Mouse (Mus musculus): ENCODE measurements around the gene Gtsf1. TPM values are rescaled to one million over a fixed set of nuclear protein-coding genes. Genes with fewer than 3 reads are reported as not detected.
"Not testable (repeated sequence)": the region's sequence is repeated elsewhere in the genome, so short reads cannot be mapped to it uniquely, and the experiment has no call there.

Gene Gtsf1
- total and polyA plus RNA-seq, 2 experiments from 2014 or later = not detected

DNA sequence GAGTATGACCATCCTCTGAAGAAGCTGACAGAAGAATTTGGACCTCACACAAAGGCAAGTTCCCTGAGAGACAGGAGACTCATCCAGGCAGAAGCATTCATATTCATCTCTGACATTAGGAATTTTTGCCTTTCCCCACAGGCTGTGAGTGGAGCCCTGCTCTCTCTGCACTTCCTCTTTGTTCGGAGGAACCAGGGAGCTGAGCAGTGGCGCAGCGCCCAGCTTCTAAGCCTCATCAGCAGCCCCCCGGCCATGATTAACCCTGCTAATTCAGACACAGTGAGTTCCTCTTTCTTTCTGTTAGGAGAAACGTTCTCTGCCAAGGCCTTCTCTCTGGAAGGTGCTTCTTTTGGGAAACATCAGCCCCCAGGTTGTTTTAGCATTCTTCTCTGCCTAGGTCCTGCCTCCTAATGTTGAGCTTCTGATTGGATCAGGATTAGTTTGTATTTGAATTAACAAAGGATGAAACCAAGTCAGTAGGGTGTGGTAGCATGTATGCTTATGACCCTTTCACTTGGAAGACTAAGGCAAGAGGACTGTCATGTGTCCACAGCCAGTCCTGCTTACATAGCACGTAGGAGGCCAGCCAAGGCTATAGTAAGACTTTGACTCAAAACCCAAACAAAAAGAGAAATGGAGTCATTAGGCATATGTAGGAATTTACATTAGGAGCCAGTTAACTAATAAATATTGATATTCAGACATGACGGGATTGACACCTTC, 32.4 kb upstream of the Gtsf1 start:
- Histone ChIP-seq H3K4me1 (ENCODE audit: insufficient read depth, low read length) (no peaks in the 10 kb centered on the region), H3K4me2 (ENCODE audit: low read depth, low read length, poor library complexity, severe bottlenecking) (no peak overlapping the region), H3K9ac (replicated peaks; ENCODE audit: low read length, poor library complexity, severe bottlenecking) (no peak overlapping the region), H3K27me3 (ENCODE audit: insufficient read depth, low read length) (no peaks in the 10 kb centered on the region), H3K9me3 (ENCODE audit: low read length) (no peaks in the 10 kb centered on the region), H3K4me3 (ENCODE audit: low read depth, low read length) (no peak overlapping the region), H3K36me3 (ENCODE audit: insufficient read depth, low read length) (no peaks in the 10 kb centered on the region), H3K27ac (ENCODE audit: low read depth, low read length) (no peak overlapping the region)
- TF ChIP-seq CTCF (IDR thresholded peaks at IDR 0.05) = no peak
- WGBS = 62% methylated on average over 7 of the region's 7 CpGs
- DNase-seq (ENCODE audit: low spot score) (peak; percentile 57), ATAC-seq (ENCODE audit: low FRiP score) (peak; percentile 31; the same call in 1 of the 2 replicates)

DNA sequence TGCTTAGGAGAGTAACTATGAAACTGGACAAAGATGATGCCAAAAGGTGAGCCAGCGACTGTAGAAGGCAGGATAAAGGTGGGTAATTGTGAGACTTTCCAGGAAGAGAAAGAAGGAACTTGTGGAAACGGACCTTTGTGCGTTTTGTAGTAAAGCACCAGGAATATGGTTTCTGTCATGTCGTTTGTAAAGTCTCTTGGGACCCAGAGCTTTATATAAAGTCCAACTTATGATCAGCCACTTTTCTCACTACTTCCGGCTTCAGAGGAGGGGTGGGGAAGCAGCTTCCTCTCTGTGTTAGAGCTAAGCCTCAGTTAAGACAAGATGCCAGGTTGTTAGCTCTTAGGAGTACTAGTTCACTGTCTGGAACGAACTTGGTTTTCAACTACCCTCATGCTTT, 24.2 kb upstream of the Gtsf1 start:
- no peak overlapping the region for H3K4me2 ChIP-seq (ENCODE audit: low read depth, low read length, poor library complexity, severe bottlenecking)
- H3K9ac ChIP-seq (replicated peaks; ENCODE audit: low read length, poor library complexity, severe bottlenecking) = no peak overlapping the region
- DNase-seq (ENCODE audit: low spot score) (no peak), ATAC-seq (ENCODE audit: low FRiP score) (no peak)
- no peaks in the 10 kb centered on the region for H3K27me3 ChIP-seq (ENCODE audit: insufficient read depth, low read length)
- H3K27ac ChIP-seq (ENCODE audit: low read depth, low read length) = no peak overlapping the region
- WGBS = 86% methylated on average over 6 of the region's 6 CpGs
- H3K4me3 ChIP-seq (ENCODE audit: low read depth, low read length) = no peak overlapping the region
- TF ChIP-seq CTCF (IDR thresholded peaks at IDR 0.05) = no peak
- H3K36me3 ChIP-seq (ENCODE audit: insufficient read depth, low read length) = no peaks in the 10 kb centered on the region
- no peaks in the 10 kb centered on the region for H3K4me1 ChIP-seq (ENCODE audit: insufficient read depth, low read length)
- no peaks in the 10 kb centered on the region for H3K9me3 ChIP-seq (ENCODE audit: low read length)

GRCm38 (mm10) chr15:103453551-103454218, 23.4 kb upstream of the Gtsf1 start, which contains the start of gene Nckap1l:
Nckap1l (plus strand) TSS chr15:103453794.
- no peak within 1 kb of the TSS for H3K4me2 ChIP-seq (ENCODE audit: low read depth, low read length, poor library complexity, severe bottlenecking)
- H3K9ac ChIP-seq (replicated peaks; ENCODE audit: low read length, poor library complexity, severe bottlenecking) = no peak within 1 kb of the TSS
- no peaks in the 10 kb centered on the region for H3K36me3 ChIP-seq (ENCODE audit: insufficient read depth, low read length)
- no peak for TF ChIP-seq CTCF (IDR thresholded peaks at IDR 0.05)
- H3K27ac ChIP-seq (ENCODE audit: low read depth, low read length) = no peak within 1 kb of the TSS
- no peak for ATAC-seq (ENCODE audit: low FRiP score)
- H3K9me3 ChIP-seq (ENCODE audit: low read length) = no peaks in the 10 kb centered on the region
- no peak for DNase-seq (ENCODE audit: low spot score)
- H3K27me3 ChIP-seq (ENCODE audit: insufficient read depth, low read length) = no peaks in the 10 kb centered on the region
- 90% methylated on average over 13 of the region's 13 CpGs for WGBS
- no peak within 1 kb of the TSS for H3K4me3 ChIP-seq (ENCODE audit: low read depth, low read length)
- no peaks in the 10 kb centered on the region for H3K4me1 ChIP-seq (ENCODE audit: insufficient read depth, low read length)

DNA sequence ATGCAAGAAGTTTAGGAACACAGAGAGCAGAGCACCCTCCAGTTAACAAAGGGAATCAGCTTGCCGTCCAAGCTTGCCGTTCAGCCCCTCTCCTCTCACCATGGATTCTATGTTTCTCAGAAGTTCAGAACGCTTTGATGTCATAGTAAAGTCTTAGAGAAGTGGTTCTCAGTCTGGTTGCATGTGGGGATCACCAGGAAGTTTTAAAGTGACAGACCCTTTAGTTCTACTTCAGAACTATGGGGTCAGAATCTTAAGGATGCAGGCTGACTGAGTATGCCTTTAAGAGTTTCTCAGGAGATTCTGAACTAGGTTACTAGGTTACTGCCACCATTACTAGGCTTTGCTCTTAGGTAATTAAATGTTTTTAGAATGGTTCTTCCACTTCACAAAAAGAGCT, 18.1 kb upstream of the Gtsf1 start, which contains the start of gene Gtsf2:
Gtsf2 (minus strand) TSS at position 101 of the 400 bp plus-strand sequence.
- WGBS = 21% methylated on average over 3 of the region's 3 CpGs
- ATAC-seq (ENCODE audit: low FRiP score) (no peak), DNase-seq (ENCODE audit: low spot score) (no peak)
- H3K4me2 ChIP-seq (ENCODE audit: low read depth, low read length, poor library complexity, severe bottlenecking) = no peak within 1 kb of the TSS
- no peak within 1 kb of the TSS for H3K9ac ChIP-seq (replicated peaks; ENCODE audit: low read length, poor library complexity, severe bottlenecking)
- H3K27me3 ChIP-seq (ENCODE audit: insufficient read depth, low read length) = no peaks in the 10 kb centered on the region
- H3K36me3 ChIP-seq (ENCODE audit: insufficient read depth, low read length) = no peaks in the 10 kb centered on the region
- no peak for TF ChIP-seq CTCF (IDR thresholded peaks at IDR 0.05)
- no peak within 1 kb of the TSS for H3K4me3 ChIP-seq (ENCODE audit: low read depth, low read length)
- H3K9me3 ChIP-seq (ENCODE audit: low read length) = no peaks in the 10 kb centered on the region
- H3K27ac ChIP-seq (ENCODE audit: low read depth, low read length) = no peak within 1 kb of the TSS
- no peaks in the 10 kb centered on the region for H3K4me1 ChIP-seq (ENCODE audit: insufficient read depth, low read length)

GRCm38 (mm10) chr15:103445966-103446365, 15.7 kb upstream of the Gtsf1 start:
- H3K9ac ChIP-seq (replicated peaks; ENCODE audit: low read length, poor library complexity, severe bottlenecking); ATAC-seq (ENCODE audit: low FRiP score): not testable (repeated sequence)

DNA sequence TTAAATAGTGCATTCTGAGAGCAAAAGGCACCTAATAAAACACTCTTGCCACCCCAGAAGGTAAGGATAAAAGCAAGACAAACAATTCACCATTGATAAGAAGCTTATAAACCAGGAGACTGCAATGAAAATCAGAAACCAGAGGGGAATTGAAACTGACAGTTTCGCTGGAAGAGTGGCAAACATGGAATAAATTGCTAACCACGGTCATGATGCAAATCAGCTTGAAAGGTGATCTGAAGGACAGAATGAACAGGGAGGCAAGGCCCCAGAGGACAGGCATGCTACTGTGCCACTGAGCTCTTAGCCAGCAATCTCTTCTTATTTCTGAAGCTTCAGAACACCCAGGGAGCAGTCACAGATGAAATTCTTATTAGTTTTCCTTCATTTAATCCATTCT, 3.3 kb downstream of the Gtsf1 start:
- no peaks in the 10 kb centered on the region for H3K36me3 ChIP-seq (ENCODE audit: insufficient read depth, low read length)

More at GRCm38 (mm10) chr15:103445966-103446365, 15.7 kb upstream of the Gtsf1 start:
- not testable (repeated sequence) for H3K27ac ChIP-seq (ENCODE audit: low read depth, low read length); H3K4me2 ChIP-seq (ENCODE audit: low read depth, low read length, poor library complexity, severe bottlenecking); H3K9me3 ChIP-seq (ENCODE audit: low read length); H3K4me1 ChIP-seq (ENCODE audit: insufficient read depth, low read length); DNase-seq (ENCODE audit: low spot score); H3K4me3 ChIP-seq (ENCODE audit: low read depth, low read length); H3K27me3 ChIP-seq (ENCODE audit: insufficient read depth, low read length); H3K36me3 ChIP-seq (ENCODE audit: insufficient read depth, low read length)
- 86% methylated on average over 4 of the region's 4 CpGs for WGBS

GRCm38 (mm10) chr15:103405586-103405985, 24.7 kb downstream of the Gtsf1 start:
- not testable (repeated sequence) for H3K4me1 ChIP-seq (ENCODE audit: insufficient read depth, low read length); H3K4me2 ChIP-seq (ENCODE audit: low read depth, low read length, poor library complexity, severe bottlenecking); H3K9ac ChIP-seq (replicated peaks; ENCODE audit: low read length, poor library complexity, severe bottlenecking); H3K9me3 ChIP-seq (ENCODE audit: low read length); H3K36me3 ChIP-seq (ENCODE audit: insufficient read depth, low read length); DNase-seq (ENCODE audit: low spot score); H3K27ac ChIP-seq (ENCODE audit: low read depth, low read length); ATAC-seq (ENCODE audit: low FRiP score); H3K27me3 ChIP-seq (ENCODE audit: insufficient read depth, low read length); H3K4me3 ChIP-seq (ENCODE audit: low read depth, low read length)
- WGBS = 100% methylated on average over 2 of the region's 3 CpGs

More for the DNA sequence above, 3.3 kb downstream of the Gtsf1 start:
- Histone ChIP-seq H3K27me3 (ENCODE audit: insufficient read depth, low read length) (no peaks in the 10 kb centered on the region), H3K27ac (ENCODE audit: low read depth, low read length) (no peak overlapping the region; the same call in 1 of the 2 replicates), H3K4me3 (ENCODE audit: low read depth, low read length) (no peak overlapping the region), H3K4me1 (ENCODE audit: insufficient read depth, low read length) (no peaks in the 10 kb centered on the region; the same call in 1 of the 2 replicates), H3K9ac (replicated peaks; ENCODE audit: low read length, poor library complexity, severe bottlenecking) (no peak overlapping the region), H3K9me3 (ENCODE audit: low read length) (no peaks in the 10 kb centered on the region), H3K4me2 (ENCODE audit: low read depth, low read length, poor library complexity, severe bottlenecking) (no peak overlapping the region)
- ATAC-seq (ENCODE audit: low FRiP score) (no peak), DNase-seq (ENCODE audit: low spot score) (peak; percentile 2)
- no peak for TF ChIP-seq CTCF (IDR thresholded peaks at IDR 0.05)
- 18% methylated on average over 2 of the region's 2 CpGs for WGBS
